Mouse (Mus musculus): ENCODE data around the gene Slc26a8. TPM values are rescaled to one million over a fixed set of nuclear protein-coding genes. Genes with fewer than 3 reads are reported as not detected.

The Slc26a8 gene
- polyA plus RNA-seq, 1 experiment from 2014 or later: 0.14 TPM

DNA sequence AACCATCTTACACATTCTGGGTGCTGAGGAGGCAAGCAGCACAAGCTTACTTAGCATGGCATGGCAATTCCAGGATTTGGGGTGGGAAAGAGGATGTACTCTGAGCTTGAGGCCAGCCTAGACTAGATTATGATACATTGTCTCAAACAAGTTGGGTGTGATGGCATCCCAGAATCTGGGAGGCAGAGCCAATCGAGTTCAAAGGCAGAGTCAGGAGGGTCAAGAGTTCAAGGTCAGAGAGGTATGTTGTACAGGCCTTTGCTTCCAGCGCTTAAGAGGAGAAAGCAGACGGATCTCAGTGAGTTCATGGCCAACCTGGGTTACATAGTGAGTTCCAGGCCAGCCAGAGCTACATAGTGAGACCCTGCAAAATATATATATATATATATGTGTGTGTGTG is 43.8 kb downstream of the Slc26a8 start:
- WGBS (ENCODE audit: insufficient replicate concordance): 63% methylated on average over 3 of the region's 3 CpGs

DNA sequence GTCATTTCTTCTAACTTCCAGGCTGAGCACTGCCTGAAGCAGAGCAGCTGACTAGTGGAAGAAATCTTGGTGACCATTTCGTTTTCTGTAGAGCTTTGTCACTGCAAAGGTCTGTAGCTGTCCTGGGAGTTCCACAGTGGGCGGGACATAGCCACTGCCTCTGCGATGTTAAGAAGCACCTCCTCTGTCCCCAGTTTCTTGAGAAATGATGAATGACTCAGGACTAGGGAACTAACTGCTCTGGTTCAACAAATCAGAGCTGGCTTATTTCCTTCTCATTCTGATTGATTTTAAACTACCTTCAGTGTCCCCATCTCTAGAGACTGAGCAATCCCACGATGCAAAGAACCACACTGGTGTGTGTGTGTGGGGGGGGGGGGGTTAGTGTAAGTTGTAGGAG is 45.9 kb downstream of the Slc26a8 start:
- H3K36me3 ChIP-seq (ENCODE audit: control insufficient read depth, insufficient read depth, low read length): no peaks in the 10 kb centered on the region
- no peak overlapping the region for H3K4me2 ChIP-seq
- no peak for ATAC-seq (replicated peaks; ENCODE audit: insufficient number of reproducible peaks, low FRiP score, low TSS enrichment)
- no peaks in the 10 kb centered on the region for H3K27me3 ChIP-seq (ENCODE audit: control insufficient read depth, insufficient read depth, low read length)
- 40% methylated on average over 4 of the region's 4 CpGs for WGBS (ENCODE audit: insufficient replicate concordance)
- H3K9me3 ChIP-seq (replicated peaks; ENCODE audit: control insufficient read depth, low read length): no peaks in the 10 kb centered on the region
- H3K4me1 ChIP-seq (ENCODE audit: control insufficient read depth, insufficient read depth, low read length): no peaks in the 10 kb centered on the region
- no peak overlapping the region for H3K4me3 ChIP-seq (ENCODE audit: low read depth, low read length)
- no peak overlapping the region for H3K9ac ChIP-seq (ENCODE audit: low read depth, low read length)
- no peak overlapping the region for H3K27ac ChIP-seq (ENCODE audit: low read depth, low read length)

More for the DNA sequence above, 43.8 kb downstream of the Slc26a8 start:
- no peak overlapping the region for H3K27ac ChIP-seq (ENCODE audit: low read depth, low read length)
- no peaks in the 10 kb centered on the region for H3K9me3 ChIP-seq (replicated peaks; ENCODE audit: control insufficient read depth, low read length)
- H3K27me3 ChIP-seq (ENCODE audit: control insufficient read depth, insufficient read depth, low read length): no peaks in the 10 kb centered on the region
- H3K4me2 ChIP-seq: no peak overlapping the region
- H3K36me3 ChIP-seq (ENCODE audit: control insufficient read depth, insufficient read depth, low read length): no peaks in the 10 kb centered on the region
- no peak overlapping the region for H3K9ac ChIP-seq (ENCODE audit: low read depth, low read length)
- no peak for ATAC-seq (replicated peaks; ENCODE audit: insufficient number of reproducible peaks, low FRiP score, low TSS enrichment)
- no peak overlapping the region for H3K4me3 ChIP-seq (ENCODE audit: low read depth, low read length)
- H3K4me1 ChIP-seq (ENCODE audit: control insufficient read depth, insufficient read depth, low read length): no peaks in the 10 kb centered on the region

DNA sequence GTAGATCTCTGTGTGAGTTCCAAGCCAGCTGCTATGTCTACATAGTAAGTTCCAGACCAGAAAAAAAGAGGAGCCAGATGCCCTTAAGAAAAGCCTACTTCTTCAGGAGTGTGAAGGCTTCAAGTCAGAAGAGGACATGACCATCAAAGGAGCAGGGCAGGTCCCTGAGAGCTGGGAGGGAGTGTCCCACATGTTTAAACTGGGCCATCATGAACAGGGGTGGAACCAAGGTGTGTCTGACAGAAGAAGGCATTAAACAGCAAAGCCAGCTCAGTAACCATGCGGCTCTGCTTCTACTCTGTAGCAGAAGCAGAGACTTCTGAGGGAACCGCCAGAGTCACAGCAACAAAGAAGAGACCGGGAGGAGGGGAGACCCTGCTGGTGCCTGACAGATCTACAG is 46.3 kb downstream of the Slc26a8 start:
- ATAC-seq (replicated peaks; ENCODE audit: insufficient number of reproducible peaks, low FRiP score, low TSS enrichment): no peak
- Histone ChIP-seq H3K9me3 (replicated peaks; ENCODE audit: control insufficient read depth, low read length) (no peaks in the 10 kb centered on the region), H3K4me3 (ENCODE audit: low read depth, low read length) (no peak overlapping the region), H3K27me3 (ENCODE audit: control insufficient read depth, insufficient read depth, low read length) (no peaks in the 10 kb centered on the region), H3K36me3 (ENCODE audit: control insufficient read depth, insufficient read depth, low read length) (no peaks in the 10 kb centered on the region), H3K4me1 (ENCODE audit: control insufficient read depth, insufficient read depth, low read length) (no peaks in the 10 kb centered on the region), H3K9ac (ENCODE audit: low read depth, low read length) (no peak overlapping the region), H3K27ac (ENCODE audit: low read depth, low read length) (no peak overlapping the region), H3K4me2 (no peak overlapping the region)
- WGBS (ENCODE audit: insufficient replicate concordance): 29% methylated on average over 3 of the region's 3 CpGs

DNA sequence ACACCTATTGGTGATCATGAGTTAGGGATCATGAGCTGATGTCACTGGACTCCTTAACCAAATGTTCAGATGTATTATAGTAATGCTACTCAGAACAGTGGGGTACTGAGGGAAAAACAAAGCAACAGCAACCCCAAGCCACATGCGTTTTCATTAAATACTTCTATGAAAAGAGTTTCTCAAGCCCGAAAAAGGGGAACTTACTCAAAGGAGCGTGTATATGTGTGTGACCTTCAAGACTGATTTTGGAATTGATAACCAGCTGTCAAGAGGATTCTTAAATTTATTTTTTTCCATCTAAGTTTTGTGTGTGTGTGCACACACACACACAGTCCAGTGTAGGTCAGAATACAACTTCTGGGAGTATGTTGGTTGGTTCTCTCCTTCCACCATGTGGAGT is 49.9 kb downstream of the Slc26a8 start:
- Histone ChIP-seq H3K4me3 (ENCODE audit: low read depth, low read length) (no peak overlapping the region), H3K4me1 (ENCODE audit: control insufficient read depth, insufficient read depth, low read length) (no peaks in the 10 kb centered on the region), H3K27me3 (ENCODE audit: control insufficient read depth, insufficient read depth, low read length) (no peaks in the 10 kb centered on the region), H3K9me3 (replicated peaks; ENCODE audit: control insufficient read depth, low read length) (no peaks in the 10 kb centered on the region), H3K9ac (ENCODE audit: low read depth, low read length) (no peak overlapping the region), H3K27ac (ENCODE audit: low read depth, low read length) (no peak overlapping the region), H3K36me3 (ENCODE audit: control insufficient read depth, insufficient read depth, low read length) (no peaks in the 10 kb centered on the region), H3K4me2 (no peak overlapping the region)
- no peak for ATAC-seq (replicated peaks; ENCODE audit: insufficient number of reproducible peaks, low FRiP score, low TSS enrichment)
- 80% methylated on average over 3 of the region's 3 CpGs for WGBS (ENCODE audit: insufficient replicate concordance)

DNA sequence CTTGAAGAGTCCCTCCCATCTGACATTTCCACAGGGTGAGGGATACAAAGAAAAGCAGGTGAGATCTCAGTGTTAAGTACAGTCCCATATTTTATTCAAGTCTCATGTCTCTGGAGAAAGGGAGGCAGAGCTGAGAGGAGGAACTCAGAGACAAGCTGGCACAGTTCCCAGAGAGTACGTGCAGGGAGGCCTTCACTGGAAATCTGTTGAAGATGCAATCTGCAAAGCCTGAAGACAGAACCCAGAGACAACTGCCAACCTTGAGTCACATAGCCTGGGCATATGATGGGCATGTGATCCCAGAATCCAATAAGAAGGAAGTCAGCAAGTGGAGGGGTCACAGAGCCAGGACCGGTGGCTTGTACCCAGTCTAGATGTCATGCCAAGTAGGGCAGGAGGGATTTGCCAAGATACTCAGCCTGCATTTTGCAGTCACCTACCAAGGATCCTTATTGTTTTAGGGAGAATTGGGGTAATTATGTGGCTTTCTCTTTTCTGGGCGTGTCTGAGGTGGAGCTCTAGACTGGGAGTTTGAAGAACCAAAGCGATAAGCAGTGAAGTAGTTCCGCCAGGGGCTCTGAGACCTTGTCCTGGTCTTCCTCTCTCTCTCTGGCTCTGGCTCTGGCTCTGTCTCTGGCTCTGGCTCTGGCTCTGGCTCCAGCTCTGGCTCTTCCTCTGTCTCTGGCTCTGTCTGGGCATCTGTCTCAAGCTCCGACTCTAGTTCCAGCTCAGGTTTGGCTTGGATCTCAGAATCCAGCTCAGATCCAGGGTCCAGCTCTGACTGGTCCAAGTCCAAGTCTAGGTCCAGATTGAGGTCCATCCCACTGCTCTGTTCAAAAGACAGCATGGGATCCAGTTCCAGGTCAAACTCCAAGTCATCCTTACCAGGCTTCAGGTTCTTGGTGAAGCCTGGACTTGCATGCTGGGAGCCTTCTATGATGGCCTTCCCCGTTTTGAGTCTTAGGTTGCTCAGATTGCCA is 52.0 kb downstream of the Slc26a8 start:
- Histone ChIP-seq H3K27ac (ENCODE audit: low read depth, low read length) (no peak overlapping the region), H3K9me3 (replicated peaks; ENCODE audit: control insufficient read depth, low read length) (no peaks in the 10 kb centered on the region), H3K4me3 (ENCODE audit: low read depth, low read length) (no peak overlapping the region), H3K36me3 (ENCODE audit: control insufficient read depth, insufficient read depth, low read length) (no peaks in the 10 kb centered on the region), H3K4me1 (ENCODE audit: control insufficient read depth, insufficient read depth, low read length) (0 out of 2 replicates have a peak, but pooled peaks cover 3% of the 10 kb centered on the region), H3K27me3 (ENCODE audit: control insufficient read depth, insufficient read depth, low read length) (no peaks in the 10 kb centered on the region), H3K9ac (ENCODE audit: low read depth, low read length) (no peak overlapping the region), H3K4me2 (no peak overlapping the region)
- 85% methylated on average over 7 of the region's 7 CpGs for WGBS (ENCODE audit: insufficient replicate concordance)
- no peak for ATAC-seq (replicated peaks; ENCODE audit: insufficient number of reproducible peaks, low FRiP score, low TSS enrichment)

DNA sequence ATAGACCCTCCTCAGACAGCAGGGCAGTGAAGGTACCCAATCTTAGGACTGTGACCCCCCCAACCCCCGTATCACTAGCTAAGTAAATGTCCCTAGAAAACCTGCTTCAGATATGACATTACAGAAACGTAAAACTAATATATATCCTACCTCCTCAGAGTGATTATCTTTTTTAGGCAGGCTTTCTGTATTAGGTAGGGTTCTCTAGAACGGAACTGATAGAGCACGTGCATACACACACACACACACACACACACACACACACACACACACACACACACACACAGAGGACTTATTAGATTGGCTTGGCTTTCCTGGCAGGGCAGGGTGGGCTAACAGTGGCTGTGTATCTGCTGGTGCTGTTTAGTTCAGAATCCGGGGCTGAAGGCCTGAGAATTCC is 54.2 kb downstream of the Slc26a8 start:
- Histone ChIP-seq H3K9me3 (replicated peaks; ENCODE audit: control insufficient read depth, low read length) (no peaks in the 10 kb centered on the region), H3K36me3 (ENCODE audit: control insufficient read depth, insufficient read depth, low read length) (no peaks in the 10 kb centered on the region), H3K9ac (ENCODE audit: low read depth, low read length) (no peak overlapping the region), H3K27me3 (ENCODE audit: control insufficient read depth, insufficient read depth, low read length) (no peaks in the 10 kb centered on the region), H3K4me1 (ENCODE audit: control insufficient read depth, insufficient read depth, low read length) (0 out of 2 replicates have a peak, but pooled peaks cover 3% of the 10 kb centered on the region), H3K27ac (ENCODE audit: low read depth, low read length) (no peak overlapping the region), H3K4me3 (ENCODE audit: low read depth, low read length) (no peak overlapping the region), H3K4me2 (no peak overlapping the region)
- 63% methylated on average over 5 of the region's 5 CpGs for WGBS (ENCODE audit: insufficient replicate concordance)
- ATAC-seq (replicated peaks; ENCODE audit: insufficient number of reproducible peaks, low FRiP score, low TSS enrichment): no peak

DNA sequence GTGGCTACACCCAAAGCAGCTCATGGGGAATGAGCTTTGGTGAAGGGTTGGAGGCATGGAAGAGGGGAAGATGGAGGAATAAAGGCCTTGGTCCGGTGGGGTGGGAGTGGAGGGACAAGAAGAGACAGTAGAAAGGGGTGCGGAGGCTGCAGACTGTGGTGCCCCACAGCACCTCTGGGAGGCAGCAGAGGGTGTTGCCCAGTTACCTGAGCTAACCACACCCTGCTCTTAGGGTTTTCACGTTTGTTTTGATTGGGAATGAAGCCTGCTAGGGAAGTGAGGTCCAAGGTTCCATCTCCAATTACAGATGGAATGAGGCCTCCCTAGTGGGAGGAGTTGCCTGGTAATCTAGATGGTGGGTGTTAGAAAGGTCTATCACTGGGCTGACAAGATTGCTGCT is 60.9 kb downstream of the Slc26a8 start:
- no peak for ATAC-seq (replicated peaks; ENCODE audit: insufficient number of reproducible peaks, low FRiP score, low TSS enrichment)
- H3K9me3 ChIP-seq (replicated peaks; ENCODE audit: control insufficient read depth, low read length): no peaks in the 10 kb centered on the region
- peaks cover 7% of the 10 kb centered on the region; the same call in 1 of the 2 replicates for H3K4me1 ChIP-seq (ENCODE audit: control insufficient read depth, insufficient read depth, low read length)
- H3K4me3 ChIP-seq (ENCODE audit: low read depth, low read length): no peak overlapping the region
- H3K9ac ChIP-seq (ENCODE audit: low read depth, low read length): no peak overlapping the region
- no peak overlapping the region for H3K27ac ChIP-seq (ENCODE audit: low read depth, low read length)
- 48% methylated on average over 3 of the region's 3 CpGs for WGBS (ENCODE audit: insufficient replicate concordance)
- no peaks in the 10 kb centered on the region; the same call in 1 of the 2 replicates for H3K27me3 ChIP-seq (ENCODE audit: control insufficient read depth, insufficient read depth, low read length)
- H3K4me2 ChIP-seq: no peak overlapping the region
- H3K36me3 ChIP-seq (ENCODE audit: control insufficient read depth, insufficient read depth, low read length): no peaks in the 10 kb centered on the region

DNA sequence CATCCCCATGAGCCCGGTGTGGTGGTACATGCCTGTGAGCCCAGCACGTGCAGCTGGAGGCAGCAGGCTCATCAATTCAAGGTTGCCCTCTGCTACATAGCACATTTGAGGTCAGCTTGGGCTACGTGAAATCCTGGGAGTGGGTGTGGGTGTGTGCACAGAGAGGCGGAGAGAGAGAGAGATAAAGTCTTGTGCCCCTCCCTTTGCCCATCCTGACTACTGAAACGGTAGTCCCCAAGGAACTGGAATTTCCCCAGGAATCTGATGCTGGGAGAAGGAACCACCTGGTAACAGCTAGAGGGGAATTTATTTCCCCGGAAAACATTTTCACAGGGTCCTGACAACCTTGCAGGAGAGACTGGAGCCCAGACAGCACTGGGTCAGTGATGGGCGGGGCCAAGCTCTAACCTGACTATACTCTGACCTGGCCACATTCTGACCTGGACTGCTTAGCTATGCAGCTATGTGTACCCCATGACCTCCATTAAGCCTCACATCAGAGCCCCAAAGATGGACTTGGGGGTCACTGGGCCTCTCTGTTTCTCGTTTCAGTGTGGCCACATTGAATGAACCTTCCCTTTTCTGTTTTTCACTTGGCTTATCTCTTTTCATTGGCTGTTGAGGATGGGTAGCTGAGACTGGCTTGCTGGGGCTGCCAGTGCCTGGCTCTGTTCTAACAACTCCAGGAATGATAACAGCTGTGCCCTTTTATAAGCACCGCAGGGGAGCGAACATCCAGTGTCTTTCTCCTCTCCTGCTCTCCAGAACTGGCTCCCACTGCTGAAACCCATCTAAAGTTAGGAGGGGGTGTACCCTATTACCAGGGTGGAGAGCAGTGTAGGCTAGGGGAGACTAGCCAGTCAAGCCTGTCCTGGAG is 61.5 kb downstream of the Slc26a8 start:
- H3K9me3 ChIP-seq (replicated peaks; ENCODE audit: control insufficient read depth, low read length): no peaks in the 10 kb centered on the region
- no peak overlapping the region for H3K9ac ChIP-seq (ENCODE audit: low read depth, low read length)
- H3K27ac ChIP-seq (ENCODE audit: low read depth, low read length): no peak overlapping the region
- H3K4me1 ChIP-seq (ENCODE audit: control insufficient read depth, insufficient read depth, low read length): peaks cover 7% of the 10 kb centered on the region; the same call in 1 of the 2 replicates
- no peak overlapping the region for H3K4me3 ChIP-seq (ENCODE audit: low read depth, low read length)
- no peaks in the 10 kb centered on the region; the same call in 1 of the 2 replicates for H3K27me3 ChIP-seq (ENCODE audit: control insufficient read depth, insufficient read depth, low read length)
- 44% methylated on average over 10 of the region's 10 CpGs for WGBS (ENCODE audit: insufficient replicate concordance)
- H3K4me2 ChIP-seq: no peak overlapping the region
- no peak for ATAC-seq (replicated peaks; ENCODE audit: insufficient number of reproducible peaks, low FRiP score, low TSS enrichment)
- no peaks in the 10 kb centered on the region for H3K36me3 ChIP-seq (ENCODE audit: control insufficient read depth, insufficient read depth, low read length)
